Mouse (Mus musculus) CH12.LX (cell line): Measurements from ENCODE around the gene Saa1. TPM values are rescaled to one million over a fixed set of nuclear protein-coding genes. Genes with fewer than 3 reads are reported as not detected.
A peak's percentile ranks its signal among the peaks of the same experiment; 100 is the strongest.

Experiments used
- DNase-seq: peaks from one replicate; pipeline ENCODE4 v3.0.0-alpha.2; 2013; ENCODE audit errors: extremely low read depth
- H3K27ac ChIP-seq: 2 replicates; pipeline ENCODE4 v1.5.1; 2012; ENCODE audit warnings: low read depth, mild to moderate bottlenecking, control low read depth, moderate library complexity; ENCODE audit not compliant: insufficient read depth
- H3K27me3 ChIP-seq: replicated peaks from 2 replicates; pipeline ENCODE3; 2012; ENCODE audit warnings: inconsistent platforms
- H3K36me3 ChIP-seq, 2 experiments: replicated peaks in 1 of 2; 2 replicates each; pipeline versions ENCODE3 to v1.6.1; 2012; ENCODE audit warnings: inconsistent platforms in 1 of 2, low read length in 1 of 2, mild to moderate bottlenecking in 1 of 2, mixed read lengths in 1 of 2, moderate library complexity in 1 of 2; ENCODE audit not compliant: control insufficient read depth in 1 of 2, insufficient read depth in 1 of 2
- H3K4me1 ChIP-seq, 2 experiments: 2 replicates each; pipeline ENCODE4 v1.6.1; 2012; ENCODE audit warnings: inconsistent platforms in 1 of 2, moderate library complexity in 1 of 2; ENCODE audit not compliant: insufficient read depth in 2 of 2, control insufficient read depth in 1 of 2
- H3K4me2 ChIP-seq: 2 replicates; pipeline ENCODE4 v1.6.1; 2012; ENCODE audit warnings: low read depth, mild to moderate bottlenecking, control low read depth; ENCODE audit not compliant: poor library complexity, insufficient read depth, severe bottlenecking
- H3K4me3 ChIP-seq, 3 experiments: fragments of 150-350 bp in 1 of 3; sonication (generic) in 1 of 3; replicated peaks in 1 of 3; 2 replicates each; pipeline versions ENCODE3 to v1.5.1; 2011 to 2012; ENCODE audit warnings: low read depth in 2 of 3, low read length in 2 of 3, mild to moderate bottlenecking in 2 of 3, moderate library complexity in 2 of 3, control low read depth in 1 of 3, improper control_type of control experiment in 1 of 3, inconsistent platforms in 1 of 3, mixed read lengths in 1 of 3; ENCODE audit not compliant: poor library complexity in 1 of 3
- H3K79me2 ChIP-seq: replicated peaks from 2 replicates; pipeline ENCODE4 v1.6.1; 2012; ENCODE audit warnings: mild to moderate bottlenecking, moderate library complexity; ENCODE audit not compliant: control insufficient read depth, poor library complexity, insufficient read depth, severe bottlenecking; ENCODE audit errors: extremely low read depth
- H3K9ac ChIP-seq: 2 replicates; pipeline ENCODE4 v1.6.1; 2012; ENCODE audit warnings: low read depth, mild to moderate bottlenecking, control low read depth, moderate library complexity; ENCODE audit not compliant: insufficient read depth
- H3K9me3 ChIP-seq: replicated peaks from 2 replicates; pipeline ENCODE3; 2012; ENCODE audit warnings: low read length, inconsistent platforms, mixed read lengths
- CHD1 ChIP-seq: IDR thresholded peaks from 2 replicates; pipeline ENCODE4 v1.6.1; 2012; ENCODE audit warnings: low read depth, low read length, improper control_type of control experiment, inconsistent platforms
- CHD2 ChIP-seq: IDR thresholded peaks from 2 replicates; pipeline ENCODE4 v1.6.1; 2011; ENCODE audit warnings: low read length, improper control_type of control experiment
- CTCF ChIP-seq, 2 experiments: IDR thresholded peaks in 1 of 2; conservative IDR thresholded peaks in 1 of 2; 2 replicates each; pipeline ENCODE4 v1.5.1; 2011 to 2012; ENCODE audit warnings: low read depth in 2 of 2, low read length in 2 of 2, improper control_type of control experiment in 1 of 2, inconsistent platforms in 1 of 2, mild to moderate bottlenecking in 1 of 2, moderate library complexity in 1 of 2
- ELF1 ChIP-seq: IDR thresholded peaks from 2 replicates; pipeline ENCODE4 v1.6.1; 2014; ENCODE audit warnings: low read depth, mild to moderate bottlenecking, inconsistent platforms, low read length, improper control_type of control experiment
- EP300 ChIP-seq: IDR thresholded peaks from 2 replicates; pipeline ENCODE4 v1.6.1; 2011; ENCODE audit warnings: low read length, improper control_type of control experiment
- ETS1 ChIP-seq: conservative IDR thresholded peaks from 2 replicates; pipeline ENCODE4 v1.6.1; 2012; ENCODE audit warnings: low read depth, mild to moderate bottlenecking, inconsistent platforms, low read length, improper control_type of control experiment, moderate library complexity
- GABPA ChIP-seq: IDR thresholded peaks from 2 replicates; pipeline ENCODE4 v1.6.1; 2012; ENCODE audit warnings: low read depth, low read length, improper control_type of control experiment, inconsistent platforms; ENCODE audit not compliant: insufficient replicate concordance
- HCFC1 ChIP-seq: IDR thresholded peaks from 2 replicates; pipeline ENCODE4 v1.6.1; 2012; ENCODE audit warnings: low read depth, mild to moderate bottlenecking, inconsistent platforms, low read length, improper control_type of control experiment
- IRF4 ChIP-seq: IDR thresholded peaks from 2 replicates; pipeline ENCODE4 v1.6.1; 2014; ENCODE audit warnings: low read depth, mild to moderate bottlenecking, inconsistent platforms, low read length, improper control_type of control experiment
- JUN ChIP-seq: IDR thresholded peaks from 2 replicates; pipeline ENCODE4 v1.6.1; 2011; ENCODE audit warnings: low read depth, mild to moderate bottlenecking, low read length, improper control_type of control experiment, moderate library complexity; ENCODE audit not compliant: insufficient read depth
- KAT2A ChIP-seq: IDR thresholded peaks from 2 replicates; pipeline ENCODE4 v1.6.1; 2012; ENCODE audit warnings: low read length, improper control_type of control experiment, inconsistent platforms; ENCODE audit not compliant: insufficient replicate concordance
- MAX ChIP-seq: IDR thresholded peaks from 2 replicates; pipeline ENCODE4 v1.6.1; 2011; ENCODE audit warnings: low read length, improper control_type of control experiment
- MAZ ChIP-seq: IDR thresholded peaks from 2 replicates; pipeline ENCODE4 v1.6.1; 2012; ENCODE audit warnings: low read depth, mild to moderate bottlenecking, inconsistent platforms, low read length, improper control_type of control experiment, moderate library complexity
- NELFE ChIP-seq: IDR thresholded peaks from 2 replicates; pipeline ENCODE4 v1.6.1; 2011; ENCODE audit warnings: low read depth, low read length, improper control_type of control experiment
- NRF1 ChIP-seq: IDR thresholded peaks from 2 replicates; pipeline ENCODE4 v1.6.1; 2014; ENCODE audit warnings: low read depth, mild to moderate bottlenecking, inconsistent platforms, low read length, improper control_type of control experiment, moderate library complexity
- POLR2A ChIP-seq: IDR thresholded peaks from 2 replicates; pipeline ENCODE4 v1.6.1; 2011; ENCODE audit warnings: low read depth, mild to moderate bottlenecking, improper control_type of control experiment, low read length
- POLR2AphosphoS2 ChIP-seq: IDR thresholded peaks from 2 replicates; pipeline ENCODE4 v1.6.1; 2011; ENCODE audit warnings: low read depth, low read length, improper control_type of control experiment
- RCOR1 ChIP-seq: conservative IDR thresholded peaks from 2 replicates; pipeline ENCODE4 v1.6.1; 2012; ENCODE audit warnings: low read depth, mild to moderate bottlenecking, inconsistent platforms, low read length, improper control_type of control experiment
- SIN3A ChIP-seq: IDR thresholded peaks from 2 replicates; pipeline ENCODE4 v1.6.1; 2012; ENCODE audit warnings: low read length, improper control_type of control experiment, inconsistent platforms
- SMC3 ChIP-seq: IDR thresholded peaks from 2 replicates; pipeline ENCODE4 v1.6.1; 2011; ENCODE audit warnings: low read depth, low read length, improper control_type of control experiment
- USF1 ChIP-seq: IDR thresholded peaks from 2 replicates; pipeline ENCODE4 v1.6.1; 2014; ENCODE audit warnings: low read depth, mild to moderate bottlenecking, inconsistent platforms, low read length, improper control_type of control experiment
- USF2 ChIP-seq: conservative IDR thresholded peaks from 2 replicates; pipeline ENCODE4 v1.6.1; 2011; ENCODE audit warnings: low read depth, low read length, improper control_type of control experiment
- ZMIZ1 ChIP-seq: IDR thresholded peaks from 2 replicates; pipeline ENCODE4 v1.6.1; 2012; ENCODE audit warnings: low read depth, mild to moderate bottlenecking, inconsistent platforms, low read length, improper control_type of control experiment
- ZNF384 ChIP-seq: IDR thresholded peaks from 2 replicates; pipeline ENCODE4 v1.6.1; 2012; ENCODE audit warnings: low read depth, low read length, improper control_type of control experiment, inconsistent platforms
- dilution Hi-C: fragments of 300-500 bp; cut with MboI; formaldehyde crosslinking; loops from 2 replicates; pipeline ENCODE4 v1.14.3; 2020; ENCODE audit warnings: low sequenced_read_pairs; ENCODE audit not compliant: extremely low pct_unique_long_range_greater_than_20kb, extremely low pct_ligation_motif_present
- in situ Hi-C: fragments of 300-500 bp; cut with MboI; formaldehyde crosslinking; loops from 3 replicates; pipeline ENCODE4 v1.14.3; 2019; ENCODE audit warnings: low sequenced_read_pairs, low pct_ligation_motif_present, low pct_unique_long_range_greater_than_20kb, mixed read lengths
- polyA plus RNA-seq: library from polyadenylated mRNA; unstranded; fragments of >175 nt; gene quantifications from 2 replicates; pipeline ENCODE4 v1.2.1, GENCODE M21; 2012; ENCODE audit warnings: low read depth; ENCODE audit not compliant: insufficient read length
- total RNA-seq, 2 experiments: library from RNA; depleted of rRNA; stranded (reverse); fragments of 300-350 nt in 1 of 2; fragments of >200 nt in 1 of 2; gene quantifications; 2 replicates each; pipeline ENCODE4 v1.2.3; 2012 to 2014

Gene Saa1
- total and polyA plus RNA-seq, 3 experiments, result not detected

- peak; percentile 77 for TF ChIP-seq POLR2A
- TF ChIP-seq MAX, result peak; percentile 97
- no peak for TF ChIP-seq POLR2AphosphoS2
- TF ChIP-seq ZMIZ1, result 0 out of 2 replicates have a peak, but pooled peaks have one; percentile 25
Measured at GRCm38 (mm10) chr7:46720460-46720859, 22.3 kb downstream of the Saa1 start (continued).

GRCm38 (mm10) chr7:46719526-46719925, 23.3 kb downstream of the Saa1 start:
- no peaks in the 10 kb centered on the region for H3K79me2 ChIP-seq
- H3K27ac ChIP-seq, result no peak overlapping the region
- no peak overlapping the region for H3K9ac ChIP-seq
- H3K4me2 ChIP-seq, result no peak overlapping the region
- H3K4me1 ChIP-seq, result peaks cover 10 to 22% of the 10 kb centered on the region in 2 experiments; a peak in 3 of 4 replicates
- DNase-seq, result no peak
- H3K4me3 ChIP-seq, result no peak overlapping the region
- no peaks in the 10 kb centered on the region for H3K9me3 ChIP-seq
- H3K36me3 ChIP-seq, result no peaks in the 10 kb centered on the region
- in situ Hi-C loops, result no loop called here
- dilution Hi-C loops, result no loop called here
- TF ChIP-seq MAZ, result no peak
- TF ChIP-seq CHD2, result no peak
- TF ChIP-seq HCFC1, result no peak
- TF ChIP-seq POLR2AphosphoS2, result no peak
- TF ChIP-seq CTCF (conservative IDR thresholded peaks at IDR 0.05 in 1 of 2, IDR thresholded peaks at IDR 0.05 in 1 of 2; ENCODE audit: low read depth in 2 of 2, low read length in 2 of 2), result no peak
- no peak for TF ChIP-seq ZNF384
- TF ChIP-seq USF2, result no peak
- TF ChIP-seq JUN, result no peak
- TF ChIP-seq ETS1, result no peak
- TF ChIP-seq USF1, result no peak
- TF ChIP-seq CHD1, result no peak
- no peak for TF ChIP-seq KAT2A
- no peak for TF ChIP-seq NRF1
- no peak for TF ChIP-seq GABPA
- TF ChIP-seq IRF4, result no peak
- TF ChIP-seq SIN3A, result no peak
- no peak for TF ChIP-seq RCOR1
- H3K27me3 ChIP-seq, result no peaks in the 10 kb centered on the region

GRCm38 (mm10) chr7:46718591-46719270, 24.0 kb downstream of the Saa1 start:
- H3K4me2 ChIP-seq, result no peak overlapping the region
- dilution Hi-C loops, result no loop called here
- H3K9ac ChIP-seq, result no peak overlapping the region
- no peak for DNase-seq
- no peaks in the 10 kb centered on the region for H3K27me3 ChIP-seq
- no peak overlapping the region for H3K27ac ChIP-seq
- H3K36me3 ChIP-seq, result no peaks in the 10 kb centered on the region
- H3K9me3 ChIP-seq, result no peaks in the 10 kb centered on the region
- in situ Hi-C loops, result no loop called here
- peaks cover 5 to 18% of the 10 kb centered on the region in 2 experiments; a peak in 2 of 4 replicates for H3K4me1 ChIP-seq
- no peak overlapping the region for H3K4me3 ChIP-seq
- no peaks in the 10 kb centered on the region for H3K79me2 ChIP-seq
- TF ChIP-seq EP300, result no peak
- no peak for TF ChIP-seq ETS1
- TF ChIP-seq JUN, result no peak
- no peak for TF ChIP-seq NELFE
- no peak for TF ChIP-seq CHD2
- no peak for TF ChIP-seq SMC3
- no peak for TF ChIP-seq ELF1
